Mouse (Mus musculus) CH12.LX (cell line): ENCODE measurements around the gene Slc9a1.
A peak's percentile ranks its signal among the peaks of the same experiment; 100 is the strongest.

ENCODE experiments used
- CTCF ChIP-seq, 2 experiments: IDR thresholded peaks in 1 of 2; conservative IDR thresholded peaks in 1 of 2; 2 replicates each; pipeline ENCODE4 v1.5.1; 2011 to 2012; ENCODE audit warnings: low read depth in 2 of 2, low read length in 2 of 2, improper control_type of control experiment in 1 of 2, inconsistent platforms in 1 of 2, mild to moderate bottlenecking in 1 of 2, moderate library complexity in 1 of 2
- MXI1 ChIP-seq: IDR thresholded peaks from 2 replicates; pipeline ENCODE4 v1.6.1; 2011; ENCODE audit warnings: mild to moderate bottlenecking, low read depth, low read length, improper control_type of control experiment
- NRF1 ChIP-seq: IDR thresholded peaks from 2 replicates; pipeline ENCODE4 v1.6.1; 2014; ENCODE audit warnings: low read depth, mild to moderate bottlenecking, inconsistent platforms, low read length, improper control_type of control experiment, moderate library complexity
- POLR2A ChIP-seq: IDR thresholded peaks from 2 replicates; pipeline ENCODE4 v1.6.1; 2011; ENCODE audit warnings: low read depth, mild to moderate bottlenecking, improper control_type of control experiment, low read length
- ZNF384 ChIP-seq: IDR thresholded peaks from 2 replicates; pipeline ENCODE4 v1.6.1; 2012; ENCODE audit warnings: low read depth, low read length, improper control_type of control experiment, inconsistent platforms

- no peak for TF ChIP-seq MXI1
- no peak for TF ChIP-seq POLR2A
- no peak for TF ChIP-seq ZNF384
- TF ChIP-seq NRF1 = no peak
- TF ChIP-seq CTCF (conservative IDR thresholded peaks at IDR 0.05 in 1 of 2, IDR thresholded peaks at IDR 0.05 in 1 of 2; ENCODE audit: low read depth in 2 of 2, low read length in 2 of 2) = peak; percentile 78
These were observed 50.0 kb downstream of the Slc9a1 start for GRCm38 (mm10) chr4:133419312-133420004.
